Mouse (Mus musculus): ENCODE measurements around the gene Itpkb.

DNA sequence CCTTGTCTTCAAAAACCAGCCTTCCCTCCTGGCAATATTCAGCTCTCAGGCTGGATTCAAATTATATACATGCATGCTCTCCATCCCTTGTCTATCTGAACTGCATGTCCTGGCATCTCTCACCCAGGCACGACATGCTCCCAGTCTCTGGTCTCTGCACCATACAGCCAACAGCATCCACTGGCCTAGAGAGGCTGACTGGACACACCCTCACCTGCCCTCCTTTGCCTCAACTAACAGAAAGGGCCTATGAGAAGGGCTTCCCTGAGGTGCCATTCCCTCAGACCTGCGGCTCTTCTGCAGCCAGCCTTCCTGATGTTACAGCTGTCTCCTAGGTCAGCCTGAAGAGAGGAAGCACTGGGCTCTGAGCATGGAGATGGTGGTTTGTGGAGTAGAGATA is 88.8 kb downstream of the Itpkb start:
- no peak for TF ChIP-seq POLR2A (IDR thresholded peaks at IDR 0.05; ENCODE audit: borderline replicate concordance, control insufficient read depth, low read depth, low read length)
- no peak for TF ChIP-seq CTCF (IDR thresholded peaks at IDR 0.05; ENCODE audit: control insufficient read depth, insufficient read depth, low read length)
